Mouse (Mus musculus): ENCODE data around the gene Rap1gap2.

DNA sequence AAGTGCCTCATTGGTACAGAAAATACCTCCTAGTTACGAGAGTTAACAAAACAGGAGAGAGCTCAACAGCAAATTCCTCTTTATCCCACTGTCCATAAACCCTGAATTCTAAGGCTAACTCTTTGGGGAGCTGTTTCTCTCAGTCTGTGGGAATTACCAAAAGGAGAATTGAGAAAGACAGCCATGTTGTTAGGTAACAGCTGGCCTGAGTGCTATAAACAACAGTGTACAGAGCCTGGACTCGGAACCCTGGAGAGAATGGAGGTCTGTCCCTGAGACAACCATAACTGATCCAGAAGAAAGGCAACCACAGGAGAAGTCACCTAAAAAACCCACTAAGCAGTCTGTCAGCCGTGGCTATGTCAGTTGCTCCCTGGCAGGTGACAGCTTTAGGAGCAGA lies 198.3 kb downstream of the Rap1gap2 start:
- TF ChIP-seq CTCF (IDR thresholded peaks at IDR 0.05; ENCODE audit: control insufficient read depth, insufficient read depth, low read length), result no peak
- TF ChIP-seq POLR2A (IDR thresholded peaks at IDR 0.05; ENCODE audit: borderline replicate concordance, control insufficient read depth, low read depth, low read length), result no peak
